Mouse (Mus musculus) lung, embryonic 14.5 days (tissue): ENCODE measurements around the gene Prss37. TPM values are rescaled to one million over a fixed set of nuclear protein-coding genes. Genes with fewer than 3 reads are reported as not detected.

Experiments used
- ATAC-seq: fragments of 200-750 bp; cut with Nextera tagmentation; 2 replicates; pipeline ENCODE4 v1.8.0; 2017; ENCODE audit warnings: mild to moderate bottlenecking, moderate TSS enrichment, moderate library complexity; ENCODE audit not compliant: insufficient read depth
- DNase-seq: peaks from one replicate; pipeline ENCODE4 v3.0.0-alpha.2; 2015
- H3K27ac ChIP-seq: fragments of 300-500 bp; sonication (generic); 2 replicates; pipeline ENCODE4 v1.5.1; 2014; ENCODE audit warnings: low read depth, mild to moderate bottlenecking, moderate library complexity
- H3K27me3 ChIP-seq: fragments of 300-500 bp; sonication (generic); 2 replicates; pipeline ENCODE4 v1.6.1; 2014; ENCODE audit warnings: low read length, control low read depth; ENCODE audit not compliant: insufficient read depth
- H3K36me3 ChIP-seq: fragments of 300-500 bp; sonication (generic); 2 replicates; pipeline ENCODE4 v1.6.1; 2014; ENCODE audit warnings: control low read depth; ENCODE audit not compliant: insufficient read depth
- H3K4me1 ChIP-seq: fragments of 300-500 bp; sonication (generic); 2 replicates; pipeline ENCODE4 v1.6.1; 2014; ENCODE audit warnings: antibody characterized with exemption, control low read depth; ENCODE audit not compliant: insufficient read depth
- H3K4me2 ChIP-seq: fragments of 300-500 bp; sonication (generic); 2 replicates; pipeline ENCODE4 v1.6.1; 2014; ENCODE audit warnings: mild to moderate bottlenecking
- H3K4me3 ChIP-seq: fragments of 300-500 bp; sonication (generic); 2 replicates; pipeline ENCODE4 v1.5.1; 2014; ENCODE audit warnings: low read depth, low read length
- H3K9ac ChIP-seq: fragments of 300-500 bp; sonication (generic); 2 replicates; pipeline ENCODE4 v1.6.1; 2014
- H3K9me3 ChIP-seq: fragments of 300-500 bp; sonication (generic); 2 replicates; pipeline ENCODE4 v1.6.1; 2016; ENCODE audit warnings: low read depth, low read length, control low read depth
- CTCF ChIP-seq: IDR thresholded peaks from 2 replicates; pipeline ENCODE4 v1.5.1; 2016; ENCODE audit warnings: antibody characterized with exemption, low read depth
- WGBS: fragments of 180-500 bp; shearing (Covaris S2); extraction: QIAGEN DNeasy Blood & Tissue Kit; methylation state at CpG from one replicate; pipeline ENCODE4 v1.1.7; 2014; 5-methylcytosine and 5-hydroxymethylcytosine counted together
- polyA plus RNA-seq: library from polyadenylated mRNA; unstranded; fragments of >200 nt; fragmentation: Nextera tagmentation; extraction: Ambion mirVana; gene quantifications from 2 replicates; pipeline ENCODE4 v1.2.1, GENCODE M21; 2014

The Prss37 gene
- polyA plus RNA-seq: not detected in 2 replicates

- WGBS: 62% methylated on average over 1 of the region's 1 CpGs
- H3K27ac ChIP-seq: no peak within 1 kb of the TSS
- no peak within 1 kb of the TSS for H3K9ac ChIP-seq
- no peak within 1 kb of the TSS for H3K4me3 ChIP-seq
- H3K9me3 ChIP-seq: no peaks in the 10 kb centered on the region
- no peaks in the 10 kb centered on the region for H3K36me3 ChIP-seq
- no peak for DNase-seq
- no peak within 1 kb of the TSS for H3K4me2 ChIP-seq
- no peaks in the 10 kb centered on the region for H3K4me1 ChIP-seq
- no peak for TF ChIP-seq CTCF
- no peaks in the 10 kb centered on the region for H3K27me3 ChIP-seq
- ATAC-seq: no peak
Measured at GRCm38 (mm10) chr6:40519408-40519807, at the start of gene Prss37. TSS of gene Prss37 (minus strand) at chr6:40519508.

- no peak within 1 kb of the TSS for H3K9ac ChIP-seq
- no peak for TF ChIP-seq CTCF
- H3K36me3 ChIP-seq: no peaks in the 10 kb centered on the region
- no peaks in the 10 kb centered on the region for H3K4me1 ChIP-seq
- ATAC-seq (no peak), DNase-seq (no peak)
- no peak within 1 kb of the TSS for H3K4me2 ChIP-seq
- H3K4me3 ChIP-seq: no peak within 1 kb of the TSS
- no peak within 1 kb of the TSS for H3K27ac ChIP-seq
- no peaks in the 10 kb centered on the region for H3K9me3 ChIP-seq
- 83% methylated on average over 2 of the region's 2 CpGs for WGBS
- no peaks in the 10 kb centered on the region for H3K27me3 ChIP-seq
Measured at GRCm38 (mm10) chr6:40554950-40555349, 35.6 kb upstream of the Prss37 start, which contains the start of gene Olfr461. TSS of gene Olfr461 (minus strand) at chr6:40555050.

GRCm38 (mm10) chr6:40544690-40545089 is 25.4 kb upstream of the Prss37 start:
- Histone ChIP-seq H3K9me3 (no peaks in the 10 kb centered on the region), H3K4me1 (no peaks in the 10 kb centered on the region), H3K4me2 (no peak overlapping the region), H3K27me3 (no peaks in the 10 kb centered on the region), H3K9ac (no peak overlapping the region), H3K36me3 (no peaks in the 10 kb centered on the region), H3K4me3 (no peak overlapping the region), H3K27ac (no peak overlapping the region)
- no peak for DNase-seq
- TF ChIP-seq CTCF: no peak
- no peak for ATAC-seq
- 78% methylated on average over 10 of the region's 10 CpGs for WGBS

DNA sequence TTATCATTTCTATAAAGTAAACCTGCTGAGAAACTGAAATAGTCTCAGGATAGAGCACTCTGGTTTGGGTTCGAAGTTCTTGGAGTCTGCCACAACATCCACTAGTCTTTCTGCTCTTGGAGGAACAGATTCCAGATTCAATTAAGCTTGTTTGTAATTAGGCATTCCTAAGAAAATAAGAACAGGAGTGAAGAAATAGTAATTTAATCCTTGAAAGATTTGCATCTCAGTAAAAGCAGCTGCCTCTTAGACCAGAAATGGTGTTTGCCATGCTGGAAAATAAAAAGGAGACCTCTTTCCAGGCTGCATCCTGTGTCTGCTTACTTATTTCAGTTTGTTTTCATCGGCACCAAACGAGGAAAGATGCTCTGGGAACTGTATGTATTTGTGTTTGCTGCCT is 26.1 kb downstream of the Prss37 start, which contains the start of gene Tas2r108:
Gene Tas2r108 (plus strand): TSS at position 301 of the 400 bp plus-strand sequence.
- H3K4me3 ChIP-seq: no peak within 1 kb of the TSS
- H3K9me3 ChIP-seq: no peaks in the 10 kb centered on the region
- ATAC-seq (no peak), DNase-seq (no peak)
- H3K4me2 ChIP-seq: no peak within 1 kb of the TSS
- H3K27me3 ChIP-seq: no peaks in the 10 kb centered on the region
- no peaks in the 10 kb centered on the region for H3K36me3 ChIP-seq
- no peak within 1 kb of the TSS for H3K9ac ChIP-seq
- no peaks in the 10 kb centered on the region for H3K4me1 ChIP-seq
- H3K27ac ChIP-seq: no peak within 1 kb of the TSS
- TF ChIP-seq CTCF: no peak
- 85% methylated on average over 3 of the region's 3 CpGs for WGBS

DNA sequence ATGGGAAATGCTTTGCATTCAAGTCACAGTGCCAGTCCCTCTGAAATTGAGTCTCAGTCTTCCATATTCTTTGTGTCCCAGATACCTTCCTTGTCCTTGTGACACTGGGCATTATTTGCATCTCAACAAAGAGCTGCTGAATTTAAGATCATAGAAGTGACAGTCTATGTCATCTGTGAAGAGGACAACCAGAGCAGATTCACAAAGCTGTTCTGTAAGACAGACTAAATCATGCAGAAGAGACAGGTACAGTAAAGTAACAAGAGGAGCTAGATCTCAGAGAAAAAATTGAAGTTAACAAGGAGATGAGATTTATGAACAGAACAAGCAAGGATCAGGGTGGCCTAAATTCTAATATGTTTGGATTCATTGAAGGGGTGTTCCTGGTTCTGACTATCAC is 28.4 kb downstream of the Prss37 start, which contains the start of gene Tas2r137:
Gene Tas2r137 (plus strand): TSS at position 301 of the 400 bp plus-strand sequence.
- no peak within 1 kb of the TSS for H3K9ac ChIP-seq
- H3K4me2 ChIP-seq: no peak within 1 kb of the TSS
- H3K9me3 ChIP-seq: no peaks in the 10 kb centered on the region
- TF ChIP-seq CTCF: no peak
- H3K27ac ChIP-seq: no peak within 1 kb of the TSS
- ATAC-seq (no peak), DNase-seq (no peak)
- H3K4me1 ChIP-seq: no peaks in the 10 kb centered on the region
- H3K36me3 ChIP-seq: no peaks in the 10 kb centered on the region
- no peaks in the 10 kb centered on the region for H3K27me3 ChIP-seq
- H3K4me3 ChIP-seq: no peak within 1 kb of the TSS

- peaks cover 56% of the 10 kb centered on the region for H3K36me3 ChIP-seq
- no peak for DNase-seq
- H3K4me2 ChIP-seq: no peak overlapping the region
- no peak overlapping the region for H3K27ac ChIP-seq
- no peaks in the 10 kb centered on the region for H3K9me3 ChIP-seq
- H3K4me3 ChIP-seq: no peak overlapping the region
- no peak overlapping the region for H3K9ac ChIP-seq
- no peaks in the 10 kb centered on the region for H3K4me1 ChIP-seq
- TF ChIP-seq CTCF: no peak
- no peak for ATAC-seq
- no peaks in the 10 kb centered on the region for H3K27me3 ChIP-seq
- 92% methylated on average over 5 of the region's 5 CpGs for WGBS
Measured at GRCm38 (mm10) chr6:40482318-40482717, 37.0 kb downstream of the Prss37 start.

DNA sequence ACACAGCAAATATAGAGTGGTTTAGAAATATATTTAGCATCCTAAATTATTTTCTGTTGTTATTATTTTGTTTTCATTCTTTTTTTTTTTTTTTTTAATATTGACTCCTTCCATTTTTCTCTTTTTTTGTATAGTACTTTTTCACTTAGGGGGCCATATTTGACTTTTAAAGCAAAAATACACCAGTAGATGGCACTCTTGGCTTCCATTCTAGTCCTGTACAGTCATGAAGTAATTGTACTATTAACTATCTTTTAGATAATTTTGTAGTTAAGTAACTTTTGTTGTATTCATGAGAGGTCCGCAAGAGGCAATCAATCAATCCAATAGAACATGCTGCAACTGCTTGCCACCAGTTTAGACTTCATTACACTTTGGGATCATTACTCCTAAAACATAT is 39.6 kb downstream of the Prss37 start:
- TF ChIP-seq CTCF: peak; percentile 22; the same call in 1 of the 2 replicates
- H3K9ac ChIP-seq: no peak overlapping the region
- peaks cover 68% of the 10 kb centered on the region for H3K36me3 ChIP-seq
- H3K4me3 ChIP-seq: no peak overlapping the region
- H3K9me3 ChIP-seq: no peaks in the 10 kb centered on the region
- H3K4me1 ChIP-seq: no peaks in the 10 kb centered on the region
- H3K27me3 ChIP-seq: no peaks in the 10 kb centered on the region
- no peak for ATAC-seq
- no peak overlapping the region for H3K4me2 ChIP-seq
- DNase-seq: peak; percentile 73
- H3K27ac ChIP-seq: no peak overlapping the region
- 81% methylated on average over 1 of the region's 1 CpGs for WGBS

GRCm38 (mm10) chr6:40476132-40476531 is 43.2 kb downstream of the Prss37 start:
- Histone ChIP-seq H3K27ac (no peak overlapping the region), H3K4me2 (no peak overlapping the region), H3K27me3 (no peaks in the 10 kb centered on the region), H3K4me3 (no peak overlapping the region), H3K9me3 (no peaks in the 10 kb centered on the region), H3K9ac (no peak overlapping the region), H3K4me1 (peaks cover 4% of the 10 kb centered on the region; the same call in 1 of the 2 replicates), H3K36me3 (peaks cover 51% of the 10 kb centered on the region)
- no peak for TF ChIP-seq CTCF
- 81% methylated on average over 4 of the region's 4 CpGs for WGBS
- DNase-seq (no peak), ATAC-seq (no peak)
